Mouse (Mus musculus) CH12.LX (cell line): ENCODE data around the gene Cic. TPM values are rescaled to one million over a fixed set of nuclear protein-coding genes. Genes with fewer than 3 reads are reported as not detected.

Experiments used
- DNase-seq: peaks from one replicate; pipeline ENCODE4 v3.0.0-alpha.2; 2013; ENCODE audit errors: extremely low read depth
- H3K27ac ChIP-seq: 2 replicates; pipeline ENCODE4 v1.5.1; 2012; ENCODE audit warnings: low read depth, mild to moderate bottlenecking, control low read depth, moderate library complexity; ENCODE audit not compliant: insufficient read depth
- H3K27me3 ChIP-seq: replicated peaks from 2 replicates; pipeline ENCODE3; 2012; ENCODE audit warnings: inconsistent platforms
- H3K36me3 ChIP-seq, 2 experiments: replicated peaks in 1 of 2; 2 replicates each; pipeline versions ENCODE3 to v1.6.1; 2012; ENCODE audit warnings: inconsistent platforms in 1 of 2, low read length in 1 of 2, mild to moderate bottlenecking in 1 of 2, mixed read lengths in 1 of 2, moderate library complexity in 1 of 2; ENCODE audit not compliant: control insufficient read depth in 1 of 2, insufficient read depth in 1 of 2
- H3K4me1 ChIP-seq, 2 experiments: 2 replicates each; pipeline ENCODE4 v1.6.1; 2012; ENCODE audit warnings: inconsistent platforms in 1 of 2, moderate library complexity in 1 of 2; ENCODE audit not compliant: insufficient read depth in 2 of 2, control insufficient read depth in 1 of 2
- H3K4me2 ChIP-seq: 2 replicates; pipeline ENCODE4 v1.6.1; 2012; ENCODE audit warnings: low read depth, mild to moderate bottlenecking, control low read depth; ENCODE audit not compliant: poor library complexity, insufficient read depth, severe bottlenecking
- H3K4me3 ChIP-seq, 3 experiments: fragments of 150-350 bp in 1 of 3; sonication (generic) in 1 of 3; replicated peaks in 1 of 3; 2 replicates each; pipeline versions ENCODE3 to v1.5.1; 2011 to 2012; ENCODE audit warnings: low read depth in 2 of 3, low read length in 2 of 3, mild to moderate bottlenecking in 2 of 3, moderate library complexity in 2 of 3, control low read depth in 1 of 3, improper control_type of control experiment in 1 of 3, inconsistent platforms in 1 of 3, mixed read lengths in 1 of 3; ENCODE audit not compliant: poor library complexity in 1 of 3
- H3K79me2 ChIP-seq: replicated peaks from 2 replicates; pipeline ENCODE4 v1.6.1; 2012; ENCODE audit warnings: mild to moderate bottlenecking, moderate library complexity; ENCODE audit not compliant: control insufficient read depth, poor library complexity, insufficient read depth, severe bottlenecking; ENCODE audit errors: extremely low read depth
- H3K9ac ChIP-seq: 2 replicates; pipeline ENCODE4 v1.6.1; 2012; ENCODE audit warnings: low read depth, mild to moderate bottlenecking, control low read depth, moderate library complexity; ENCODE audit not compliant: insufficient read depth
- H3K9me3 ChIP-seq: replicated peaks from 2 replicates; pipeline ENCODE3; 2012; ENCODE audit warnings: low read length, inconsistent platforms, mixed read lengths
- CHD2 ChIP-seq: IDR thresholded peaks from 2 replicates; pipeline ENCODE4 v1.6.1; 2011; ENCODE audit warnings: low read length, improper control_type of control experiment
- CTCF ChIP-seq, 2 experiments: IDR thresholded peaks in 1 of 2; conservative IDR thresholded peaks in 1 of 2; 2 replicates each; pipeline ENCODE4 v1.5.1; 2011 to 2012; ENCODE audit warnings: low read depth in 2 of 2, low read length in 2 of 2, improper control_type of control experiment in 1 of 2, inconsistent platforms in 1 of 2, mild to moderate bottlenecking in 1 of 2, moderate library complexity in 1 of 2
- EP300 ChIP-seq: IDR thresholded peaks from 2 replicates; pipeline ENCODE4 v1.6.1; 2011; ENCODE audit warnings: low read length, improper control_type of control experiment
- GABPA ChIP-seq: IDR thresholded peaks from 2 replicates; pipeline ENCODE4 v1.6.1; 2012; ENCODE audit warnings: low read depth, low read length, improper control_type of control experiment, inconsistent platforms; ENCODE audit not compliant: insufficient replicate concordance
- IRF4 ChIP-seq: IDR thresholded peaks from 2 replicates; pipeline ENCODE4 v1.6.1; 2014; ENCODE audit warnings: low read depth, mild to moderate bottlenecking, inconsistent platforms, low read length, improper control_type of control experiment
- JUN ChIP-seq: IDR thresholded peaks from 2 replicates; pipeline ENCODE4 v1.6.1; 2011; ENCODE audit warnings: low read depth, mild to moderate bottlenecking, low read length, improper control_type of control experiment, moderate library complexity; ENCODE audit not compliant: insufficient read depth
- JUND ChIP-seq: conservative IDR thresholded peaks from 2 replicates; pipeline ENCODE4 v1.6.1; 2011; ENCODE audit warnings: low read depth, low read length, improper control_type of control experiment
- KAT2A ChIP-seq: IDR thresholded peaks from 2 replicates; pipeline ENCODE4 v1.6.1; 2012; ENCODE audit warnings: low read length, improper control_type of control experiment, inconsistent platforms; ENCODE audit not compliant: insufficient replicate concordance
- MAFK ChIP-seq: IDR thresholded peaks from 2 replicates; pipeline ENCODE4 v1.6.1; 2011; ENCODE audit warnings: low read length, improper control_type of control experiment; ENCODE audit not compliant: insufficient replicate concordance
- MAX ChIP-seq: IDR thresholded peaks from 2 replicates; pipeline ENCODE4 v1.6.1; 2011; ENCODE audit warnings: low read length, improper control_type of control experiment
- MYC ChIP-seq: IDR thresholded peaks from 2 replicates; pipeline ENCODE4 v1.6.1; 2011; ENCODE audit warnings: low read depth, mild to moderate bottlenecking, improper control_type of control experiment, low read length
- POLR2AphosphoS2 ChIP-seq: IDR thresholded peaks from 2 replicates; pipeline ENCODE4 v1.6.1; 2011; ENCODE audit warnings: low read depth, low read length, improper control_type of control experiment
- UBTF ChIP-seq: IDR thresholded peaks from 2 replicates; pipeline ENCODE4 v1.6.1; 2012; ENCODE audit warnings: low read depth, mild to moderate bottlenecking, inconsistent platforms, low read length, improper control_type of control experiment, moderate library complexity
- ZKSCAN1 ChIP-seq: IDR thresholded peaks from 2 replicates; pipeline ENCODE4 v1.6.1; 2012; ENCODE audit warnings: low read depth, inconsistent platforms, low read length, improper control_type of control experiment, borderline replicate concordance
- dilution Hi-C: fragments of 300-500 bp; cut with MboI; formaldehyde crosslinking; loops from 2 replicates; pipeline ENCODE4 v1.14.3; 2020; ENCODE audit warnings: low sequenced_read_pairs; ENCODE audit not compliant: extremely low pct_unique_long_range_greater_than_20kb, extremely low pct_ligation_motif_present
- in situ Hi-C: fragments of 300-500 bp; cut with MboI; formaldehyde crosslinking; loops from 3 replicates; pipeline ENCODE4 v1.14.3; 2019; ENCODE audit warnings: low sequenced_read_pairs, low pct_ligation_motif_present, low pct_unique_long_range_greater_than_20kb, mixed read lengths
- polyA plus RNA-seq: library from polyadenylated mRNA; unstranded; fragments of >175 nt; gene quantifications from 2 replicates; pipeline ENCODE4 v1.2.1, GENCODE M21; 2012; ENCODE audit warnings: low read depth; ENCODE audit not compliant: insufficient read length
- total RNA-seq, 2 experiments: library from RNA; depleted of rRNA; stranded (reverse); fragments of 300-350 nt in 1 of 2; fragments of >200 nt in 1 of 2; gene quantifications; 2 replicates each; pipeline ENCODE4 v1.2.3; 2012 to 2014

Gene Cic
- total and polyA plus RNA-seq, 3 experiments: 2.5 to 34.5 (median 21.7) TPM

GRCm38 (mm10) chr7:25270652-25271633, 3.4 kb downstream of the Cic start:
- Histone ChIP-seq H3K4me1 (peaks cover 42 to 63% of the 10 kb centered on the region in 2 experiments), H3K27me3 (no peaks in the 10 kb centered on the region), H3K27ac (0 out of 2 replicates have a peak overlapping the region, but pooled peaks have one; percentile 81), H3K9me3 (no peaks in the 10 kb centered on the region), H3K9ac (no peak overlapping the region), H3K4me2 (no peak overlapping the region), H3K79me2 (0 out of 2 replicates have a peak, but pooled peaks cover 2% of the 10 kb centered on the region), H3K4me3 (no peak overlapping the region), H3K36me3 (peaks cover 30 to 54% of the 10 kb centered on the region in 2 experiments)
- no peak for TF ChIP-seq MAFK
- no peak for TF ChIP-seq MYC
- no peak for TF ChIP-seq CTCF (conservative IDR thresholded peaks at IDR 0.05 in 1 of 2, IDR thresholded peaks at IDR 0.05 in 1 of 2; ENCODE audit: low read depth in 2 of 2, low read length in 2 of 2)
- TF ChIP-seq JUND: no peak
- no peak for TF ChIP-seq CHD2
- TF ChIP-seq GABPA: no peak
- TF ChIP-seq EP300: no peak
- no peak for TF ChIP-seq IRF4
- no peak for TF ChIP-seq UBTF
- TF ChIP-seq KAT2A: no peak
- TF ChIP-seq ZKSCAN1: no peak
- no peak for TF ChIP-seq JUN
- in situ Hi-C loops (loop anchor here (10.0 kb wide), 1 partner anchor 86 kb away; no protein-coding TSS in a partner anchor), dilution Hi-C loops (no loop called here)
- DNase-seq: no peak

GRCm38 (mm10) chr7:25271651-25272444, 4.3 kb downstream of the Cic start:
- 0 out of 2 replicates have a peak, but pooled peaks cover 2% of the 10 kb centered on the region for H3K79me2 ChIP-seq
- no peak for DNase-seq
- H3K9me3 ChIP-seq: no peaks in the 10 kb centered on the region
- in situ Hi-C loops: loop anchor here (10.0 kb wide), 1 partner anchor 87 kb away; no protein-coding TSS in a partner anchor
- H3K4me2 ChIP-seq: no peak overlapping the region
- no peak overlapping the region for H3K9ac ChIP-seq
- no peak overlapping the region for H3K27ac ChIP-seq
- dilution Hi-C loops: no loop called here
- H3K4me1 ChIP-seq: peaks cover 45 to 65% of the 10 kb centered on the region in 2 experiments
- no peaks in the 10 kb centered on the region for H3K27me3 ChIP-seq
- TF ChIP-seq MAFK: no peak
- TF ChIP-seq POLR2AphosphoS2: no peak
- TF ChIP-seq CTCF (conservative IDR thresholded peaks at IDR 0.05 in 1 of 2, IDR thresholded peaks at IDR 0.05 in 1 of 2; ENCODE audit: low read depth in 2 of 2, low read length in 2 of 2): no peak
- TF ChIP-seq KAT2A: no peak
- no peak for TF ChIP-seq MAX
- no peak for TF ChIP-seq UBTF
- peaks cover 30 to 59% of the 10 kb centered on the region in 2 experiments for H3K36me3 ChIP-seq
- no peak overlapping the region for H3K4me3 ChIP-seq
